10 mouse cellular contexts compared by ENCODE assay signal in genomic region chr9:114930464-114931090, GRCm38 (mm10). TPM values are rescaled to one million over a fixed set of nuclear protein-coding genes. Genes with fewer than 3 reads are reported as not detected.
DNase-seq lines count a peak whose midpoint lies in the region; ATAC-seq lines count a peak whose summit lies in the region.
"Had no signal": no experiment of that assay in that cellular context is flagged by ENCODE, and none has a peak within 500 bp of the region (broad histone marks: within the 10 kb centered on the region; RNA-seq: fewer than 3 reads in every experiment).

No protein-coding gene starts in this region.

- 56% methylated on average over 9 of the region's 9 CpGs for WGBS in hindbrain, embryonic 15.5 days
- 74% methylated on average over 9 of the region's 9 CpGs for WGBS in hindbrain, embryonic 10.5 days
- 76% methylated on average over 9 of the region's 9 CpGs for WGBS in kidney, embryonic 15.5 days
- WGBS in forebrain, embryonic 11.5 days = 80% methylated on average over 9 of the region's 9 CpGs

- H3K9me3 ChIP-seq in hindbrain, embryonic 15.5 days = no peaks in the 10 kb centered on the region
- no peaks in the 10 kb centered on the region for H3K9me3 ChIP-seq in hindbrain, embryonic 10.5 days
- H3K9me3 ChIP-seq in kidney, embryonic 15.5 days (replicated peaks) = no peaks in the 10 kb centered on the region
- H3K9me3 ChIP-seq in forebrain, embryonic 11.5 days (ENCODE audit: control insufficient read depth, low read length) = no peaks in the 10 kb centered on the region
- H3K9me3 ChIP-seq: liver, embryonic 13.5 days had no signal

- no peak overlapping the region for H3K9ac ChIP-seq in hindbrain, embryonic 15.5 days
- H3K9ac ChIP-seq in kidney, embryonic 15.5 days = no peak overlapping the region
- no peak overlapping the region for H3K9ac ChIP-seq in forebrain, embryonic 11.5 days (ENCODE audit: low read length)
- H3K9ac ChIP-seq: liver, embryonic 13.5 days had no signal

- no peak for DNase-seq in hindbrain, embryonic 10.5 days (ENCODE audit: low spot score)
- peak; percentile 13 to 56 for DNase-seq in adrenal gland, adult 18-20 months (ENCODE audit: low spot score in 2 of 2)
- peak; percentile 76 for DNase-seq in fat pad, adult 2 months (ENCODE audit: extremely low read depth, low read depth, low spot score)
- DNase-seq in lung, postnatal 25 days (ENCODE audit: low spot score) = peak; percentile 76
- no peak for DNase-seq in embryo, embryonic 10.5 days (ENCODE audit: low spot score)
- no peak for DNase-seq in forebrain, embryonic 11.5 days (ENCODE audit: low spot score)
- DNase-seq: liver, embryonic 13.5 days had no signal

- no peak overlapping the region for H3K4me2 ChIP-seq in hindbrain, embryonic 15.5 days
- no peak overlapping the region for H3K4me2 ChIP-seq in kidney, embryonic 15.5 days
- H3K4me2 ChIP-seq in forebrain, embryonic 11.5 days (ENCODE audit: low read depth, low read length, severe bottlenecking) = no peak overlapping the region
- H3K4me2 ChIP-seq: liver, embryonic 13.5 days had no signal

- no peaks in the 10 kb centered on the region for H3K27me3 ChIP-seq in hindbrain, embryonic 15.5 days
- H3K27me3 ChIP-seq in hindbrain, embryonic 10.5 days (ENCODE audit: insufficient read depth, poor library complexity, severe bottlenecking) = peaks cover 6% of the 10 kb centered on the region; the same call in 1 of the 2 replicates
- no peaks in the 10 kb centered on the region for H3K27me3 ChIP-seq in kidney, embryonic 15.5 days
- H3K27me3 ChIP-seq in forebrain, embryonic 11.5 days (ENCODE audit: control insufficient read depth, insufficient read depth, low read length) = no peaks in the 10 kb centered on the region
- H3K27me3 ChIP-seq: liver, embryonic 13.5 days had no signal

- H3K36me3 ChIP-seq in hindbrain, embryonic 15.5 days = no peaks in the 10 kb centered on the region
- H3K36me3 ChIP-seq in hindbrain, embryonic 10.5 days = no peaks in the 10 kb centered on the region
- H3K36me3 ChIP-seq in kidney, embryonic 15.5 days = no peaks in the 10 kb centered on the region
- H3K36me3 ChIP-seq in forebrain, embryonic 11.5 days (ENCODE audit: control insufficient read depth, insufficient read depth, low read length) = no peaks in the 10 kb centered on the region
- H3K36me3 ChIP-seq: liver, embryonic 13.5 days had no signal

- ATAC-seq in hindbrain, embryonic 15.5 days (ENCODE audit: low FRiP score, low read depth) = peak; percentile 23; the same call in 1 of the 2 replicates
- no peak for ATAC-seq in kidney, embryonic 15.5 days (replicated peaks; ENCODE audit: low FRiP score)
- no peak for ATAC-seq in forebrain, embryonic 11.5 days (replicated peaks; ENCODE audit: low FRiP score)

- H3K4me3 ChIP-seq in hindbrain, embryonic 15.5 days = no peak overlapping the region
- no peak overlapping the region for H3K4me3 ChIP-seq in hindbrain, embryonic 10.5 days
- no peak overlapping the region for H3K4me3 ChIP-seq in kidney, embryonic 15.5 days (replicated peaks)
- no peak overlapping the region for H3K4me3 ChIP-seq in forebrain, embryonic 11.5 days (ENCODE audit: low read depth, low read length)
- H3K4me3 ChIP-seq: liver, embryonic 13.5 days had no signal

- H3K27ac ChIP-seq in hindbrain, embryonic 15.5 days (replicated peaks) = peak overlapping the region; percentile 26; the same call in 1 of the 2 replicates
- H3K27ac ChIP-seq in hindbrain, embryonic 10.5 days = no peak overlapping the region
- peak overlapping the region; percentile 37; the same call in 1 of the 2 replicates for H3K27ac ChIP-seq in kidney, embryonic 15.5 days
- no peak overlapping the region for H3K27ac ChIP-seq in forebrain, embryonic 11.5 days (ENCODE audit: low read depth, low read length)
- H3K27ac ChIP-seq: liver, embryonic 13.5 days had no signal

- H3K4me1 ChIP-seq in hindbrain, embryonic 15.5 days (replicated peaks) = peaks cover 15% of the 10 kb centered on the region
- peaks cover 32% of the 10 kb centered on the region for H3K4me1 ChIP-seq in hindbrain, embryonic 10.5 days (replicated peaks)
- peaks cover 28% of the 10 kb centered on the region for H3K4me1 ChIP-seq in kidney, embryonic 15.5 days
- H3K4me1 ChIP-seq in forebrain, embryonic 11.5 days (replicated peaks; ENCODE audit: control insufficient read depth, insufficient read depth, low read length) = peaks cover 6% of the 10 kb centered on the region; the same call in 1 of the 2 replicates

RNA-seq across cellular contexts. Expression of gene Gpd1l, which starts 3.2 kb away (rescaled TPM):
- 35.2 and 38.5 TPM in 2 replicates for polyA plus RNA-seq in hindbrain, embryonic 15.5 days (2015; fragmentation: Nextera tagmentation; extraction: Ambion mirVana)
- polyA plus RNA-seq in hindbrain, embryonic 10.5 days (2016; fragmentation: Nextera tagmentation; extraction: Ambion mirVana) = 14.3 and 16.0 TPM in 2 replicates
- total RNA-seq in adrenal gland, adult 18-20 months (2021) = 10 to 100 TPM; 20.1 to 35.0 TPM
- 19.5 and 20.1 TPM in 2 replicates for polyA plus RNA-seq in kidney, embryonic 15.5 days (2015; fragmentation: Nextera tagmentation; extraction: Ambion mirVana)
- 11.2 and 12.3 TPM in 2 replicates for polyA plus RNA-seq in forebrain, embryonic 11.5 days (2014; fragmentation: Nextera tagmentation; extraction: Ambion mirVana)
- total RNA-seq: MEL had no signal

RNA-seq across cellular contexts. Expression of gene Osbpl10, which starts 47.8 kb away (rescaled TPM):
- polyA plus RNA-seq in hindbrain, embryonic 15.5 days (2015; fragmentation: Nextera tagmentation; extraction: Ambion mirVana) = 3.1 and 4.7 TPM in 2 replicates
- polyA plus RNA-seq in hindbrain, embryonic 10.5 days (2016; fragmentation: Nextera tagmentation; extraction: Ambion mirVana) = 1.00 and 1.6 TPM in 2 replicates
- 1 to 10 TPM; 4.2 to 6.5 TPM for total RNA-seq in adrenal gland, adult 18-20 months (2021)
- 2.3 and 3.1 TPM in 2 replicates for polyA plus RNA-seq in kidney, embryonic 15.5 days (2015; fragmentation: Nextera tagmentation; extraction: Ambion mirVana)
- 1.0 and 1.6 TPM in 2 replicates for polyA plus RNA-seq in forebrain, embryonic 11.5 days (2014; fragmentation: Nextera tagmentation; extraction: Ambion mirVana)
- total RNA-seq: MEL had no signal

RNA-seq across cellular contexts. Expression of gene Rps27rt, which starts 52.0 kb away (rescaled TPM):
- 154 and 187 TPM in 2 replicates for polyA plus RNA-seq in hindbrain, embryonic 15.5 days (2015; fragmentation: Nextera tagmentation; extraction: Ambion mirVana)
- 272 TPM in 2 replicates for polyA plus RNA-seq in hindbrain, embryonic 10.5 days (2016; fragmentation: Nextera tagmentation; extraction: Ambion mirVana)
- total RNA-seq in adrenal gland, adult 18-20 months (2021) = 10 to 100 TPM; 49.6 to 57.5 TPM
- polyA plus RNA-seq in kidney, embryonic 15.5 days (2015; fragmentation: Nextera tagmentation; extraction: Ambion mirVana) = 310 and 532 TPM in 2 replicates
- polyA plus RNA-seq in forebrain, embryonic 11.5 days (2014; fragmentation: Nextera tagmentation; extraction: Ambion mirVana) = 318 and 355 TPM in 2 replicates

Comparison
In these comparisons a context has a peak if more than half of its experiments do, and no peak if none do; other contexts are left out.
1. H3K27ac ChIP-seq: peak in hindbrain, embryonic 15.5 days (single experiment) and kidney, embryonic 15.5 days (single experiment); none in hindbrain, embryonic 10.5 days (single experiment) and forebrain, embryonic 11.5 days (single experiment).
2. DNase-seq: peak in adrenal gland, adult 18-20 months (2 of 2), fat pad, adult 2 months (single experiment) and lung, postnatal 25 days (single experiment); none in hindbrain, embryonic 10.5 days (single experiment), embryo, embryonic 10.5 days (single experiment) and forebrain, embryonic 11.5 days (single experiment).